Mouse (Mus musculus): ENCODE measurements around the gene Kdelc1. TPM values are rescaled to one million over a fixed set of nuclear protein-coding genes. Genes with fewer than 3 reads are reported as not detected.

The Kdelc1 gene
- total RNA-seq (2021): 10 to 100 TPM in 1 of 2 experiments, 1 to 10 TPM in 1; 8.1 to 10.3 TPM

DNA sequence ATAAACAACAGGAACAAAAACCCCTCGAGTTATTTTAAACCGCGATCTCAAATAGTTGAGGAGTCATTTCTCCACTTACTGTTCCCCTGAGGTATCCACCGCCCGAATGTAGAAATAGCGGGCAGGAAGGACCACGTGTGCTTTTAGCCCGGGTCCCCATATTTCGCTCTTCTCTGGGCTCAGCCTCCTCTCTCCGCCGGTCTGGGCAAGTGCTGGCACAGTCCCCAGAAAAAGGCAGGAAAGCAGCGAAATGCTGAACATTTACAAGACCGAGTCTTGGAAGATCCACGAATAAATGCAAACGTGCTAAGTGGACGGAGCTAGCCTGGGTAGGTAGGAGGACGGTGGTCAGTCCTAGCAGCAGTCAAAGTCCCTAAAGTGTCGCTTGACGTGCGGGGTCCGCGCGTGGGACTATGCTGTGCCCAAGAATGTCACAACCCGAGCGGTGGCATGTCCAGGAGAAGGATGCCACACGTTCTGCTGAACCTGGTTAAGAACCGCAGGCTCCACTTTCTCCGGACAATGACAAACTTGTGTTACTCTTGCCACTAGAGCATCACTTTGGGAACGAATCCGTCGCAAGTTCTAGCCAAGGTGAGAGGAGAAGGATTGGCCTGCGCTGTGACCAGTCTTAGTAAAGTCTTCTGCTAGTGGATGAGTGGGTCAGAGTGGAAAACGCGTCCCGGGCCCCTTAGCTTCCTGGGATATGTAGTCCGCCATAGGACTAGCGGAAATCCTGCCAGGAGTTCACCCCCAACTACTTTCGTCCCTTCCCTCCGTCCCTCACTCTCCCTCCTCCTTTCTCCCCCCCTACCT lies at the start of gene Kdelc1, which contains the start of gene Bivm:
Gene Kdelc1 (minus strand): TSS at position 570 of the 816 bp plus-strand sequence.
Gene Bivm (plus strand): TSS at position 719 of the 816 bp plus-strand sequence.
- intact Hi-C loops (cut with DNase I): loop anchor here (1.0 to 10.0 kb wide), 4 partner anchors 16 to 294 kb away; partner anchors contain the start of genes Ercc5, Tex30, Tpp2 and Uxs1
- peak; percentile 88 to 89 for DNase-seq (ENCODE audit: low spot score in 2 of 2)

DNA sequence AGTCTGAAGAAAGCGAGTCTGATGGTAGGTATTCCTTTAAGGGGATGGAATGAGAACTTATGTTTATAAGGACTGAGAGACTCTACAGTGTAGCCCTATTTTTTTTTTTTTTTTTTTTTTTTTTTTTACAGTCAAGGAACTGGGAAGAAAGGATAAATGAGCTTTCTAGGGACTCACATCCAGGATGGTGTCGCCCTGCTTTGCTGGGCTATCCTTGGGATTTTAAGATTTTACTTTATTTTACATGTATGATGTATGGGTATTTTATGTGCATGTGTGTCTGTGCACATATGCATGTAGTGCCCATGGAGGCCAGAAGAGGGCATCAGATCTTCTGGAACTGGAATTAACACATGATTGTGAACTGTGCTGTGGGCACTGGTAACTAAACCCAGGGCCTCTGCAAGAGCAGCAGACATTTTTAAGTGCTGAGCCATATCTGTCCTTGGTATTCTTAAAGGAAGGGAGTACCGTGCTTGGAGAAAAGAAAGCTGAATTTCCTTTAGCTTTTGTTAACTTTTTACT lies 49.3 kb upstream of the Kdelc1 start:
- intact Hi-C loops (cut with DNase I): no loop called here
- DNase-seq (ENCODE audit: low spot score in 2 of 2): no peak

DNA sequence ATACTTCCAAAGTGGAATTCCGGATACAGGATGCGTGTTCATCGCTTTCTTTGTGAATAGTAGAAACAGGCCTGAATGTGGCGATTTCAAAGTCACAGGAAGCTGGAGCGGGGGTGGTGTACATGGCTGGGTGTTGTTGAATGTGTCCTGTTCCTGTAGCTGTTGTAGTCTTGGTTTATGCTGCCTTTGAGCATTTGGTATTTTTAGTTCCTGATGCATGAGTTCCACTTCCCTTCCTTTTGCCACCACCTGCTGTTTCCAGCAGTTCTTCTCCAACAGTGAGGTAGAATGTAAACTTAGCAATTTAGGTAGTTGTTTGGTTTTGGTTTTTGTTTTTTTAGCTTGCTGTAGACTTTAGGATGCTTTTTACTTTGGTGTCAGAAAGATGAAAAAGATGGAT lies 43.8 kb upstream of the Kdelc1 start:
- intact Hi-C loops (cut with DNase I): no loop called here
- no peak for DNase-seq (ENCODE audit: low spot score in 2 of 2)

DNA sequence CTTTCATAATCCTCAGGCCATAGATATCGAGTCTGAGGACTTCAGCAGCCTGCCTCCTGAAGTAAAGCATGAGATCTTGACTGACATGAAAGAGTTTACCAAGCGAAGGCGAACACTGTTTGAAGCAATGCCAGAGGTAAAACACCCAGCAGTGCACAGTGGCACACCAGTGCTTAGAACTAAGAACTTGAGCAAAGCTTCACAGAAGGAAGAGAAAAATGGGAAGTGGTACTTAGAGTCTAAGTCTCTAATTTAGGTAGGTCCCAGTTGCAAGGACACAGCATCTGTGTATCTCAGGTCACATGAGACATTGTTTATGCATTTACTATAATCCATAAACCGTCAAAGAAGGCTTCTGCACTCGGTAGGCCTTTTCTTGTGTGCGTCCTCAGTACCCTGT lies 43.2 kb upstream of the Kdelc1 start:
- no peak for DNase-seq (ENCODE audit: low spot score in 2 of 2)
- intact Hi-C loops (cut with DNase I): no loop called here

DNA sequence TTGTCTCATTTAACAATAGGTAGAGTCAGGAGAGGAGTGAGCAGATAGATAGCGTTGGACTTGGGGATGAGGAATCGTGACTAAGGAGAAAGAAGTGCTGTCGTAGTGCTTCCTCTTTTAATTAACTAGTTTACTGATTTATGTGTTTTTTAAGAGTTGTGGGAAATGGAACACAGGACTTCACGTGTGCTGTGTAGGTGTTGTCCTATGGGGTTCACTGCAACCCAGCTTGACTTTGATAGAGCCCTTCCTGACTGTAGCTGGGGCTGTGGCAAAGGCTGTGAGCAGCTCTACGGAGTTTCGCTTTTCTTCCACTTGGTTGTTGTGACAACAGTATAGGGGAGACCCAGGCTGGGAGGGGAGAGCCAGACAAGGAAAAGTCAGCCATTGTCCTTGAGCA lies 39.7 kb upstream of the Kdelc1 start:
- intact Hi-C loops (cut with DNase I): no loop called here
- no peak for DNase-seq (ENCODE audit: low spot score in 2 of 2)

DNA sequence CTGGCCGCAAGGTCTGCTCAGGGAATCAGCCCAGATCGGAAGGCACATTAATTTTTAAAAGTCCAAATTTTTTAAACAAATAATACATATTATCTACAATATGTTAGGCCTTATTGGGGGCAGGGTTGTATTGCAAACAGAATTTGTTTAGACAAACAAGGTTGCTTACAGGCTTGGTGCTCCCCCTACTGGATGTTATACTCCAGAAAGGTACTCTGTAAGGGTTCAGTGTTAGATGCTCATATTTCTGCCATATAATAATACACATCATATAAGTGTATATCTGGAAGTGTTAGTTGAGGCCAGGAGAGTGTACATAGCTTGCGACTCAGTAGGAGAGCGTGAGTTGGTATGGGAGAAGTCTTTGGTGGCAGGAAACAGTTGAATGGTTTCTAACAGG lies 36.7 kb upstream of the Kdelc1 start:
- no peak for DNase-seq (ENCODE audit: low spot score in 2 of 2)
- intact Hi-C loops (cut with DNase I): no loop called here

DNA sequence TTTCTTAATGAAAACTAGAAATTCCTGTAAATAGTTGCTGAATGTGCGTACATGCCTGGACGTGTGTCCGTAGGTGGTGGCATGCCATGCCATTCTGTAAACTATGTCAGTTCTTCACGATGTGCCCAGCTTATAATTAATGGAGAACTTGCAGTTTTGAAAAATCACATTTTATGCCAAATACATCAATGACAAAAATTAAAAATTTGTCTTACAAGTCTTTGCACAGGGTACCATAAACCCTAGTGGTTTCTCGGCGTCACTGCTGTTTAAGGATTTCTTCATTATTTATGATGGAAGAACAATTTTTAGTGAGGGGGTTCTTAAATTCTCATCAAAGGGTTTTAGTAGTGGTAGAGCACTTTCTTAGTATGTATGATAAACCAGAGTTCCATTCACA lies 30.1 kb upstream of the Kdelc1 start:
- intact Hi-C loops (cut with DNase I): loop anchor here (5.0 kb wide), 1 partner anchor 46 kb away; the partner anchor contains the start of gene Tex30
- DNase-seq (ENCODE audit: low spot score in 2 of 2): no peak

DNA sequence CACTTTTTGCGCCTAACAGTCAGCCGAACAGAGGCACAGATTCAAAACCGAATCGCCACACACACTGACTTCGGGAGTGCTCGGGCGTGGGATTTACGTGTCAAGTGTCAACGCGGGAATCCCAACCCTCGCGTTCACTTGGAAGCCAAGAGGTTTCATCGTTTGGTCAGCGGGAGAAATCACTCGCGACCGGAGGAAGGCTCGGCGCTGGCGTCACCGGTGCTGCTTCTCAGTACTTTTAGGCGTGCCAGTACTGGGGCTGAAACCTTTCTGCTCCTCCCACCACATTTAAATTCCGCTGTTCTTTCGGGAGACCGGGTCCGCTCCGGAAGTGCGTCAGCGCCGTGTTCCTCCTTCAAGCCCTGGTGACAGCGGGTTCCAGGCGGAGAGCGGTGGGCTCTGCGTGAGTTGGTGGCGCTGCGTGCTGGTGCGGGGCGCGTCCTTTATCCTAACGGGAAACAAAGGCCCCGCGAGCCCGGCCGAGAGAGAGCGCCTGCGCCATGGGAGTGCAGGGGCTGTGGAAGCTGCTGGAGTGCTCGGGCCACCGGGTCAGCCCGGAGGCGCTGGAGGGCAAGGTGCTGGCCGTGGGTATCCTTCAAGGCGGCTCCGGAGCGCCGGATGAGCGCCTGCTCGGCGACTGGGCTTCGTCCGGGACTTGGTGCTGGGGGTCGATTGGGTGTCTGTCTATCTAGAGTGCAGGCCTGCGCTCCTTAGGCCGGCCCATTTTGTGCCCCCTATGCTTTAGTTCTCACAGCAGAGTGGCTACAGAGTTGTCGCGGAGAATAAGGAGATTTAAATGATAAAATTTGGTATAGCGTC lies 29.2 kb upstream of the Kdelc1 start, which contains the start of gene Ercc5:
Gene Ercc5 (plus strand): TSS at position 182 of the 819 bp plus-strand sequence.
- peak; percentile 88 to 91 for DNase-seq (ENCODE audit: low spot score in 2 of 2)
- intact Hi-C loops (cut with DNase I): loop anchor here (2.0 to 5.0 kb wide), 2 partner anchors 29 to 45 kb away; partner anchors contain the start of genes Bivm, Kdelc1 and Tex30

DNA sequence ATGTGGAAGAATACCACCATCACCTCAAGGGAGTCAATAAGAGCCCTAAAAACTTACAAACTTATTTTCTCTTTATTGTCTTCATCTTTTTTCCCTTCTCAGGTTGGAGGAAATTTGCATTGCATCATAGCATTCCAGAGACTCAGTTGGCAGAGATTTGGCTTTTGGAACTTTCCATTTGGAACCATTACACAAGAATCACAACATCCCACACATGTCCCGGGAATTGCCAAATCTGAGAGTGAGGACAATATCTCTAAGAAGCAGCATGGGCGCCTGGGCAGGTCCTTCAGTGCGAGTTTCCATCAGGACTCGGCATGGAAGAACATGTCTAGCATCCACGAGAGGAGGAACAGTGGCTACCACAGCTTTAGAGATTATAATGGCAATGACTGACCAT lies 24.1 kb upstream of the Kdelc1 start:
- intact Hi-C loops (cut with DNase I): no loop called here
- no peak for DNase-seq (ENCODE audit: low spot score in 2 of 2)

DNA sequence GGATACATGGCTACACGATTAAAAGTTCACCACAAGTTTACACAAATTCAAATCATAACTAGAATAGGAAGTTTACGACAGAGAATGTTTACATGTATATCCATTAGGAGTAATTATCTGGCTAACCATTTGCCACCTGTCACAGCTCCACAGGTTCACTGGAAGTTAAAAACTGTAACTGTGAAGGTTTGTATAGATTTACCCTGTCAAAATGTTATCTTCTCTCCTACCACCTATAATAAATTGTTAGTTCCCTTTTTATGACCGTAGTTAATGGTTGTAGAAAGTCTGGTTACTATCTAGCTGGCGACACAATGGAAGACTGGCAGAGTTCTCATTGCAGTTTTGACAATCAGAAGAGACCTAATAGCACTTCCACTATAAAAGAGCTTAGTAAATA lies 21.6 kb upstream of the Kdelc1 start:
- DNase-seq (ENCODE audit: low spot score in 2 of 2): no peak
- intact Hi-C loops (cut with DNase I): no loop called here

DNA sequence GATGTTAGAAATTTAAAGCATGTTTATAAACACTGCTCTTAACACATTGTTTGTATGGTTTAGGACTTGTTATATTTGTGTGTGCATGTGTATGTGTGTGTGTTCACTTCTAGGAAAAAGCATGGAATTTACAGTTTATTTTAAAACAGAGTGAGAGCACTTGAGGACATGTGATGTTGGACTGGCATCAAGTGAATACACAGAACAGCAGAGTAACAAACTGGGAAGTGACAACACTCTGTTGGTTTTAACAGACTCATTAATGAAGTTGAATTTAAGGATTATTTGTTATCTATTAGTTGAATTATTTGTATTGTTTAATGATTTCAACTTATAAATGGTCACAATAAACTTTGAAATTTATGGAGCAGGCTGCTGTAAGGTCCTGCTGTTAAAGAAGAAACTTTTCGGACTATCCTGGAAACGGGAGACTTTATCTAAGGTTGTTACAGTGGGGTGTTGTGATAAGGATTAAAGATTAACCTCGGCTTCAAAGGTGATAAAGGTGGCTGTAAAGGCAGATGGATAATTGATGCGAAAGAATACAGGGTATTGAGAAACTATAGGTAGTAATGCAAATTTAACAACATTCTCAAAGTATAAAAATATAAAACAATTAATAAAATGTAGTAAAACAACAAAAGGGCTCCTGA lies 11.4 kb upstream of the Kdelc1 start:
- intact Hi-C loops (cut with DNase I): no loop called here

DNA sequence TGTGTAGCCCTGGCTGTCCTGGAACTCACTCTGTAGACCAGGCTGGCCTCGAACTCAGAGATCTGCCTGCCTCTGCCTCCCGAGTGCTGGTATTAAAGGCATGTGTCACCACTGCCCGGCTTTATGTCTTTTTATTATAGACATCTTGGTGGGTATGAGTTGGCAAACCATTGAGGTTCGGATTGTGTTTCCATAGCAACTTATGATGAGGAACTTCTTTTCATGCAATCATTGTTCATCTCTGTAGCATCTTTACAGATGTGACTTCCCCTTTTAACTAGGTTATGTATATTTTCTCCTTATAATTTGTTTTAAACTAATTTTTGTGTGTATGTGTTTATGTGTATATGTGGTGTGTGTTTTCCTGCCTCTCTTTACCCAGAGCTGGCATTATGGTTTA lies 7.0 kb upstream of the Kdelc1 start:
- intact Hi-C loops (cut with DNase I): no loop called here
- DNase-seq (ENCODE audit: low spot score in 2 of 2): no peak

More for the DNA sequence above, 11.4 kb upstream of the Kdelc1 start:
- no peak for DNase-seq (ENCODE audit: low spot score in 2 of 2)

DNA sequence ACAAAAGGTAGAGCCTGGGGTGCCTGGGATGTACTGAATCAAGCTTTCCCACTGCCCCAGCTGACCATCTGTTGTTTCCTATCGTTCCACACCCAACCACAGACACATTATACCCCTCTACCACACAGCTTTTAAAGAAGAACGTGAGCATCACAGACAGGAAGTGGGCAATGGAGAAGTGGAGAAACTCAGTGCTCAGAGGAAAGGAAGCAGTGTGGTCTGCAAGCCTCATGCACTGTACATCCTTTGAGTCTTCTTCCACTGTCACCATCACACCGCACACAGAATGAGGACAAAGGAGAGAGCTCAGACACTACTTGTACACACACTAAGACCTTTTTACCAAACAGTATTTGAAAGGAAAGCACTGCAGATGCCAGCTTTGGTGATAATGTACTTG lies 3.6 kb upstream of the Kdelc1 start:
- intact Hi-C loops (cut with DNase I): no loop called here
- DNase-seq (ENCODE audit: low spot score in 2 of 2): no peak

DNA sequence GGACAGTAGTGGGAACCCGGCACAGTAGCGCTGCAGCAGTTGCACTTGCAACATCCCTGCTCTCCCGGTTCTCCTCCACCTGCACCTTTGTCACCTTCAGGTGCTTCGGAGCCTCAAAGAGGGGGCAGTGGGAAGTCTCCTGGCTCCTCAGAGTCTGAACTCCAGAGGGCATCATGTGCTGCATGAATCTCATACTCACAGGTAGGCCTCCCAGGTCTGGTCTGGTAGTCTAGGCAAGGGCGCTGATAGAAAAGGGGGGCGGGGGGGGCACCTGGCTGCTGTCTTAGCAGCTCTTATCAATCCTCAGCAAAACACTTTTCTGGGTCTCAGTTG lies 1.4 kb upstream of the Kdelc1 start:
- intact Hi-C loops (cut with DNase I): no loop called here
- DNase-seq (ENCODE audit: low spot score in 2 of 2): no peak

DNA sequence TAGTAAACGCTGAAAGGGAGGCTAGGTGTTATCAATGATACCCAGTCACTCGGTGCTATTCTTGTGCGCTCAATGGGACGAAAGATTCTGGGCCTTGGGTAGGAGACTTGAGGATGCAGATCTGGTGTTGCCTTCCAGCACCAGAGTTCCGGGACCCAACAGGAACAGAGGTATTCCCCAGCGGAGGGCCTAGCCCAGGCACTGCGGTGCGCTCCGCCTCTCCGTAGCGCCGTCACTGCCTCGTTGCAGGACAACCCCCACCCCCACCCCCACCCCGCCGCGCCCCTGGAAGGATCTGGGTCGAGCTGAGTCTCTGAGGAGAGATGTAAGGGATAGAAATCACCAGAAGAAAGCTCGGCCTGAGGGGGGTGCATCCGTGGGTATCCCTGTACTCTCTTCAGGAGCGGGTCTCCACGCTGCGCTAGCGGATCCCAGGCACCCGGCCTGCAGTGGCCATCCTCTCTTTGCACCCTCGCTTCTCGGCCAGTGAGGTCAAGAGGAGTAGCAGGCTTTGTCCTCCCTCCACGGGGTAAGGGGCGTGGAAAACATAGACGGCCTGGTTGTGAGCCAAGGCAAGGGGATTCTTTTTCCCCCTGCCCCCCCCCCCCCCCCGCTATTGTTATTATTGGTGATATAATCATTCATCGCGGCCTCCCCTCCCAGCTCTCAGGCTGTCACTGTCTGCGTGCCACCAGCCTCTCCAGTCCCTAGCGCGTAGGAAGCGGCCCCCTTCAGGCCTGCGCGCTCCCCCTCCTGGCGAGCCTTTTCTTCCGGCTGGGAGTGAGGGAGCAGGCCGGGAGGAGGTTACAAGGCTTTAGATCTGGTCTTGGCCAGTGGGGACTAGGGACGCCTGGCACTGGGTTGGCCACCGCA lies 829 bp upstream of the Kdelc1 start:
- intact Hi-C loops (cut with DNase I): loop anchor here (1.0 to 10.0 kb wide), 4 partner anchors 17 to 295 kb away; partner anchors contain the start of genes Ercc5, Tex30, Tpp2 and Uxs1
- peak; percentile 82 to 83 for DNase-seq (ENCODE audit: low spot score in 2 of 2)

DNA sequence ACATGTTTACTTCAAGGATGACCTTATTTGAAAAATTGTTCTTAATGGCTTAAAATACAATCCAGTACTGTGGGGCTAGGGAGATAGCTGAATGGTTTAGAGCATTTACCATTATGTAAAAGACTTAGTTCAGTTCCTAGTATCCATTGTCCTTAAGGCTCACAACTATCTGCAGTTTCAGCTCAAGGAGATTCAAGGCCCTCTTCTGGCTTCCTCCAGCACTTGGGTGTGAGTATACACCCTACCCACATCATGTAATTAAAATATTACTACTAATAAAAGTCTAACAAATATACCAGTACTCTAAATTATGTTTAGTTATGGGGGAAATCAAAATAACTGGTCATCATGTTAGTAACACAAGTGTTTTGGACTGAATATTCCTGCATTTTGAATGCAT lies 1.0 kb downstream of the Kdelc1 start:
- intact Hi-C loops (cut with DNase I): loop anchor here (10.0 kb wide), 2 partner anchors 183 to 293 kb away; partner anchors contain the start of genes Tpp2 and Uxs1
- DNase-seq (ENCODE audit: low spot score in 2 of 2): no peak

DNA sequence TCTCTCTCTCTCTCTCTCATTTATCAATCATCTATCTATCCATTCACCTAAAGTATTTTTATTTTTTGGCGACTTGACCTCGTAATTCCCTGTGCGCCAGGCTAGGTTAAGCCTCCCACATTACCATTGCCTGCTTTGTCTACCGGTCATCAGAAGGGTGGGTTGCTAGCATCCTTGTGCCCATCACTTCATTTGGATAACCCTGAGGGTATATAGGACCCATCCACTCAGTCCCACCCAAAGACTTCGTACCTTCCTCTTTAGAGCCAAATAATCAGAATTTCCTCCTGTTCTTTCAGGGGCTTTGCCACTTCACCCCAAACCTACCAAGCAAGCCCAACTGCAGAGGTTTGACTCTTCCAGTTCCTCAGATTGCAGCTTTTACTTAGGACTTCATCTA lies 15.7 kb downstream of the Kdelc1 start:
- intact Hi-C loops (cut with DNase I): loop anchor here (1.0 to 5.0 kb wide), 2 partner anchors 16 to 44 kb away; partner anchors contain the start of gene Ercc5
- DNase-seq (ENCODE audit: low spot score in 2 of 2): no peak

DNA sequence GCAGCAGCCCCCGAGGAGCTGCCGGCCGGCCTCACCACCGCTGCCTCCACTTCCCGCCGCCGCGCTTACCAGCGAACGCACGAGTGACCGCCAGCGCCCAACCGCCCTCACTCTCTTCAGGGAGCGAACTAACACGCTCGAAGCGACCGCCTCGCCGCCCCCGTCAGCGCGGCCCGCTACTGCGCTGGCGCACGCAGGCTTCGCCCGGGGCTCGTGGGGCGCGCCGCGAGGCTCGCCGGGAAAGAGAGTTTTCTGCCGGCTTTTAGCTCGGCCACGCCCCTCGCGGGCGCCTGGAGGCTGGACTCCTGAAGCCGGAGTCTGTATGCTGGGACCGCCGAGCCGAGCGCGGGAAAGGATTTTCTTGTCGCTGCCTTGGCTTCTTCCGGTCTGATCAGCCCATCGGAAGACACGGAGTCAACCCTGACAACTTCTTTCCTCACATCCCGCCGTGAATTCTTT lies 16.3 kb downstream of the Kdelc1 start, which contains the start of gene Tex30:
Gene Tex30 (minus strand): TSS at position 183 of the 459 bp plus-strand sequence.
- DNase-seq (ENCODE audit: low spot score in 2 of 2): peak; percentile 93 to 96
- intact Hi-C loops (cut with DNase I): loop anchor here (1.0 to 5.0 kb wide), 2 partner anchors 17 to 45 kb away; partner anchors contain the start of gene Ercc5
